Mouse (Mus musculus) midbrain, embryonic 11.5 days (tissue): Measurements from ENCODE around the gene Gm49396. TPM values are rescaled to one million over a fixed set of nuclear protein-coding genes. Genes with fewer than 3 reads are reported as not detected.

Experiments
- ATAC-seq: fragments of 200-750 bp; cut with Nextera tagmentation; 2 replicates; pipeline ENCODE4 v1.8.0; 2017; ENCODE audit warnings: moderate TSS enrichment, moderate library complexity; ENCODE audit not compliant: low FRiP score
- DNase-seq: peaks from one replicate; pipeline ENCODE4 v3.0.0; 2015; ENCODE audit warnings: low spot score; ENCODE audit errors: missing footprints
- H3K27ac ChIP-seq: fragments of 300-500 bp; sonication (generic); 2 replicates; pipeline ENCODE4 v1.5.1; 2014; ENCODE audit warnings: low read depth, low read length
- H3K27me3 ChIP-seq: fragments of 300-500 bp; sonication (generic); 2 replicates; pipeline ENCODE4 v1.6.1; 2014; ENCODE audit warnings: mild to moderate bottlenecking, low read length, moderate library complexity, mixed read lengths; ENCODE audit not compliant: control insufficient read depth, insufficient read depth
- H3K36me3 ChIP-seq: fragments of 300-500 bp; sonication (generic); 2 replicates; pipeline ENCODE4 v1.6.1; 2014; ENCODE audit warnings: mild to moderate bottlenecking, low read length, moderate library complexity, mixed read lengths; ENCODE audit not compliant: control insufficient read depth, insufficient read depth
- H3K4me1 ChIP-seq: fragments of 300-500 bp; sonication (generic); 2 replicates; pipeline ENCODE4 v1.6.1; 2014; ENCODE audit warnings: low read length; ENCODE audit not compliant: control insufficient read depth, insufficient read depth
- H3K4me2 ChIP-seq: fragments of 300-500 bp; sonication (generic); 2 replicates; pipeline ENCODE4 v1.6.1; 2014; ENCODE audit warnings: mild to moderate bottlenecking, moderate library complexity
- H3K4me3 ChIP-seq: fragments of 300-500 bp; sonication (generic); 2 replicates; pipeline ENCODE4 v1.5.1; 2014; ENCODE audit warnings: low read depth, low read length
- H3K9ac ChIP-seq: fragments of 300-500 bp; sonication (generic); 2 replicates; pipeline ENCODE4 v1.6.1; 2014; ENCODE audit warnings: low read length
- H3K9me3 ChIP-seq: fragments of 300-500 bp; sonication (generic); 2 replicates; pipeline ENCODE4 v1.6.1; 2016; ENCODE audit warnings: low read length; ENCODE audit not compliant: control insufficient read depth
- WGBS: fragments of 180-500 bp; shearing (Covaris S2); extraction: QIAGEN DNeasy Blood & Tissue Kit; methylation state at CpG from one replicate; pipeline ENCODE4 v1.1.7; 2014; 5-methylcytosine and 5-hydroxymethylcytosine counted together
- polyA plus RNA-seq: library from polyadenylated mRNA; unstranded; fragments of >200 nt; fragmentation: Nextera tagmentation; extraction: Ambion mirVana; gene quantifications from 2 replicates; pipeline ENCODE4 v1.2.1, GENCODE M21; 2014

The Gm49396 gene
- 6.9 and 7.5 TPM in 2 replicates for polyA plus RNA-seq

GRCm38 (mm10) chr7:30563117-30563905 lies at the start of gene Gm49396, which contains the start of the genes U2af1l4 and Psenen:
TSS of gene Gm49396 (plus strand) at chr7:30563344.
TSS of gene U2af1l4 (plus strand) at chr7:30563301.
TSS of gene Psenen (minus strand) at chr7:30563627.
- H3K27me3 ChIP-seq = no peaks in the 10 kb centered on the region
- no peaks in the 10 kb centered on the region for H3K9me3 ChIP-seq
- whole genome bisulfite sequencing = under 1% methylated on average over 44 of the region's 45 CpGs
- peak within 1 kb of the TSS; percentile 75 for H3K4me2 ChIP-seq
- DNase-seq = peak; percentile 99
- ATAC-seq = peak; percentile 87
- peak within 1 kb of the TSS; percentile 87 for H3K27ac ChIP-seq
- H3K4me3 ChIP-seq = peak within 1 kb of the TSS; percentile 87
- H3K9ac ChIP-seq = peak within 1 kb of the TSS; percentile 89
- peaks cover 17% of the 10 kb centered on the region for H3K4me1 ChIP-seq
- peaks cover 7% of the 10 kb centered on the region; the same call in 1 of the 2 replicates for H3K36me3 ChIP-seq

GRCm38 (mm10) chr7:30515003-30515760 lies 48.0 kb upstream of the Gm49396 start:
- H3K4me1 ChIP-seq = no peaks in the 10 kb centered on the region
- no peaks in the 10 kb centered on the region for H3K36me3 ChIP-seq
- H3K9ac ChIP-seq = no peak overlapping the region
- H3K27ac ChIP-seq = no peak overlapping the region
- no peak for DNase-seq
- WGBS = 58% methylated on average over 24 of the region's 24 CpGs
- H3K4me3 ChIP-seq = no peak overlapping the region
- no peak for ATAC-seq
- H3K27me3 ChIP-seq = no peaks in the 10 kb centered on the region
- H3K9me3 ChIP-seq = no peaks in the 10 kb centered on the region
- no peak overlapping the region for H3K4me2 ChIP-seq

GRCm38 (mm10) chr7:30518325-30518724 lies 44.8 kb upstream of the Gm49396 start:
- H3K27ac ChIP-seq = no peak overlapping the region
- no peak for DNase-seq
- no peak overlapping the region for H3K4me2 ChIP-seq
- no peaks in the 10 kb centered on the region for H3K4me1 ChIP-seq
- no peak overlapping the region for H3K4me3 ChIP-seq
- no peaks in the 10 kb centered on the region for H3K27me3 ChIP-seq
- H3K9ac ChIP-seq = no peak overlapping the region
- ATAC-seq = no peak
- H3K36me3 ChIP-seq = peaks cover under 1% of the 10 kb centered on the region; the same call in 1 of the 2 replicates
- 40% methylated on average over 8 of the region's 8 CpGs for WGBS
- H3K9me3 ChIP-seq = no peaks in the 10 kb centered on the region

- peak; percentile 47 for ATAC-seq
- 51% methylated on average over 4 of the region's 4 CpGs for WGBS
Measured at GRCm38 (mm10) chr7:30520396-30520795, 42.7 kb upstream of the Gm49396 start.

GRCm38 (mm10) chr7:30520856-30521255 lies 42.3 kb upstream of the Gm49396 start:
- 70% methylated on average over 5 of the region's 5 CpGs for WGBS
- H3K4me2 ChIP-seq = no peak overlapping the region
- no peaks in the 10 kb centered on the region for H3K9me3 ChIP-seq
- H3K36me3 ChIP-seq = peaks cover 19% of the 10 kb centered on the region; the same call in 1 of the 2 replicates
- no peaks in the 10 kb centered on the region for H3K4me1 ChIP-seq
- H3K27ac ChIP-seq = no peak overlapping the region
- no peak for ATAC-seq
- no peak overlapping the region for H3K9ac ChIP-seq
- no peaks in the 10 kb centered on the region for H3K27me3 ChIP-seq
- no peak overlapping the region for H3K4me3 ChIP-seq
- no peak for DNase-seq

More at GRCm38 (mm10) chr7:30520396-30520795, 42.7 kb upstream of the Gm49396 start:
- no peaks in the 10 kb centered on the region for H3K4me1 ChIP-seq
- H3K27me3 ChIP-seq = no peaks in the 10 kb centered on the region
- peaks cover 15% of the 10 kb centered on the region; the same call in 1 of the 2 replicates for H3K36me3 ChIP-seq
- DNase-seq = no peak
- no peak overlapping the region for H3K9ac ChIP-seq
- H3K4me3 ChIP-seq = no peak overlapping the region
- H3K9me3 ChIP-seq = no peaks in the 10 kb centered on the region
- H3K4me2 ChIP-seq = no peak overlapping the region
- H3K27ac ChIP-seq = no peak overlapping the region

DNA sequence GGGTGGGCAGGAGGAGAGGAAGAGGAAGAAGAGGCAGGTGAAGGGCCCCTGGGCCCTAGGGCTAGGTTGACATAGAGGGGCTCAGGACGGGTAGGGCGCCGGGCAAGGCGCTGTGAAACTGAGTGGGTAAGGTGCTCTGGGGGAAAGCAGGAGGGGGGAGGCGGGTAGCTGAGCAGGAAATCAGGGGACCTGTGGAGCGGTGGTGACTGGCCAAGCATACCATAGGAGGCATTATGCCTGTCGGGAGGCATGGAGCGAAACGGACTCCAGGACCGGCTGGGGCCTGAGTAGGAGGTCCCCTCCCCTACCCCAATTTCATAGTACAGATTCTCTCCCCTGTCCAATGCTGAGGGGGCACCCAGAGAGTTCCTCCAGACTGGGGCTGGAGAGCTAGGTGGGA lies 40.3 kb upstream of the Gm49396 start:
- DNase-seq (no peak), ATAC-seq (no peak)
- Histone ChIP-seq H3K4me3 (no peak overlapping the region), H3K9me3 (no peaks in the 10 kb centered on the region), H3K4me1 (no peaks in the 10 kb centered on the region), H3K27me3 (no peaks in the 10 kb centered on the region), H3K4me2 (no peak overlapping the region), H3K36me3 (peaks cover 32% of the 10 kb centered on the region), H3K9ac (no peak overlapping the region), H3K27ac (no peak overlapping the region)
- 88% methylated on average over 10 of the region's 10 CpGs for WGBS

GRCm38 (mm10) chr7:30524487-30524886 lies 38.7 kb upstream of the Gm49396 start:
- WGBS = 82% methylated on average over 6 of the region's 6 CpGs
- peaks cover 42% of the 10 kb centered on the region for H3K36me3 ChIP-seq

GRCm38 (mm10) chr7:30525954-30526353 lies 37.2 kb upstream of the Gm49396 start:
- Histone ChIP-seq H3K9me3 (no peaks in the 10 kb centered on the region), H3K4me1 (no peaks in the 10 kb centered on the region), H3K27ac (no peak overlapping the region), H3K9ac (no peak overlapping the region), H3K27me3 (no peaks in the 10 kb centered on the region), H3K4me3 (no peak overlapping the region), H3K4me2 (no peak overlapping the region), H3K36me3 (peaks cover 49% of the 10 kb centered on the region)
- ATAC-seq (no peak), DNase-seq (no peak)
- WGBS = 38% methylated on average over 10 of the region's 10 CpGs

More at GRCm38 (mm10) chr7:30524487-30524886, 38.7 kb upstream of the Gm49396 start:
- H3K4me3 ChIP-seq = no peak overlapping the region
- H3K4me2 ChIP-seq = no peak overlapping the region
- ATAC-seq = no peak
- H3K4me1 ChIP-seq = no peaks in the 10 kb centered on the region
- no peaks in the 10 kb centered on the region for H3K9me3 ChIP-seq
- no peak overlapping the region for H3K27ac ChIP-seq
- no peak for DNase-seq
- H3K9ac ChIP-seq = no peak overlapping the region
- H3K27me3 ChIP-seq = no peaks in the 10 kb centered on the region

DNA sequence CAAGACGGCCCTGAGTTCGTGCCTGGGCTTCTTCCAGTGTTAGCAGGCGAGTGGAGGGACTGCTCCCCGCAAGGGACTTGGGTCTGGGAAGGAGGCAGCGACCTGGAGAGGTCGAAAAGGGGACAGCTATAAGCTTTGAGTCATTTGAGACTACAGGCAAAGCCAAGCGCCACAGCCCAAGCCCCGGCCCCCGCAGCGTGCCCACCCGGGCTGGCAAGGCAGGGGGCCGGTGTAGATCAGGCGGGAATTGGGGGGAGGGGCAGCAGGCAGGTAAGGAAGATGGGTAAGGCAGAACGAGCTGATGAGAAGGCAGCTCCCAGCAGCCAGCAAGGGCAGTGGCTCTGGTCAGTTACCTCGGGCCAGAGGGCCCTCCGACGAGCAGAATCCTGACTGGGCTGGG lies 36.7 kb upstream of the Gm49396 start:
- WGBS = 23% methylated on average over 17 of the region's 17 CpGs
- H3K9me3 ChIP-seq = no peaks in the 10 kb centered on the region

More for the DNA sequence above, 36.7 kb upstream of the Gm49396 start:
- ATAC-seq = no peak; the same call in 1 of the 2 replicates
- no peaks in the 10 kb centered on the region for H3K4me1 ChIP-seq
- H3K27ac ChIP-seq = no peak overlapping the region
- no peak overlapping the region for H3K4me2 ChIP-seq
- peaks cover 49% of the 10 kb centered on the region for H3K36me3 ChIP-seq
- H3K4me3 ChIP-seq = no peak overlapping the region
- DNase-seq = no peak
- H3K9ac ChIP-seq = no peak overlapping the region
- no peaks in the 10 kb centered on the region for H3K27me3 ChIP-seq
